Mouse (Mus musculus): Measurements from ENCODE around the gene Ocln.

Gene Ocln

GRCm38 (mm10) chr13:100552369-100553041, at the start of gene Ocln:
Ocln (minus strand) TSS chr13:100552718.
- DNase-seq (ENCODE audit: low spot score in 2 of 2): peak; percentile 56 to 62

DNA sequence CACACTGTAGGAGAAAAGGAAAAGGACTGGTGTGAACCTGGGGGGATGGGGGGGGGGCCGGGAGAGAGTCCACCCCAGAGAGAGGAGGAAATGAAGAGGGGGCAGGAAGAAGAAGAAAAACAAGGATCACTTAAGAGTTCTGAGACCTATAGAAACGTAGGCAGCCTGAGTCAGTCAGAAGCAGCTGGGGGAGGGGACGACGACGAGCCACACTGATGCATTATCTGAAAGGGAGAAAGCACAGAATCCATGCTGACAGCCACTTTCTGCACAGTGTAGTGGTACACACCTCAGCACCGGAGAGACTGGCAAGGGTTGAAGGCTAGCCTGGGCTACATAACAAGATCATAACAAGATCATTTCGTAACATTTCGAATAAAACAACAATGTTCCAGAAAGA, 48.5 kb upstream of the Ocln start:
- peak in 1 of 2 experiments; percentile 8 for DNase-seq (ENCODE audit: low spot score in 2 of 2)

DNA sequence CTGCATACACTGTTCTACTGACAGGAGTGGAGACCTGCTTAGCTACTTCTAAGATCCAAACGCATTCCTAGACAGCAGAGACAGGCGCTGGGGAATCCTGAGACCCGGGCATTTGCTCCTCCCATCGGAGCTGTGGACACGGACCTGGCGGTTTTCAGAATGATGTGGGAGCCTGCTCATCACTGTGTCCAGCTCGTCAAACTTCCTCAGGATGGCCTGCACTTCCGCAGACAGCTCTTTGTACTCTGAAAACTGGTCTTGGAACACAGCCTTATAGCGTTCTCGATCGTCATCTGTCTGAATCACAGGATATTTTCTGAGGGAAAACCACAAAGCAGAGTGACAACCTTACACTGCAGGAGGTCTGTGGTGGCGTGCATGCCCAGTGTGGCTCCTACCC, 47.8 kb upstream of the Ocln start:
- DNase-seq (ENCODE audit: low spot score in 2 of 2): peak; percentile 13 to 38

DNA sequence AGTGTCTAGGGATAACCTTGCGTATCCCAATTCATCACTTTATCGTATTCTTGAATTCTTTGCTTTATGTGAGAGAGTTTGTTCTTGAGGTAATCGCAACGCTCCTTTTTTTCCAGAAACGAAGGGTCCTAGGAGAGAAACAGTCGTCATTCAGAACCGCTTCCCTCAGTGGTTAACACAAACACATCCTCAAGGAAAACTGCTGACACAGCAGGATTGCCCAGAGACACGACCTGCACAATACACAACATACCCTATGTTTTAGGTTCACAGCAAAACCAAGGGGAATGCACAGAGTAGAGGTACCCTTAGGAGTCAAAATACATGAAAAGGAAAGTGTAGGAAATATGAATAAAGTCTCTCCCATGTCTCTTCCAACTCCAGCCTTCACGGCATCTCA, 44.8 kb upstream of the Ocln start:
- no peak for DNase-seq (ENCODE audit: low spot score in 2 of 2)

DNA sequence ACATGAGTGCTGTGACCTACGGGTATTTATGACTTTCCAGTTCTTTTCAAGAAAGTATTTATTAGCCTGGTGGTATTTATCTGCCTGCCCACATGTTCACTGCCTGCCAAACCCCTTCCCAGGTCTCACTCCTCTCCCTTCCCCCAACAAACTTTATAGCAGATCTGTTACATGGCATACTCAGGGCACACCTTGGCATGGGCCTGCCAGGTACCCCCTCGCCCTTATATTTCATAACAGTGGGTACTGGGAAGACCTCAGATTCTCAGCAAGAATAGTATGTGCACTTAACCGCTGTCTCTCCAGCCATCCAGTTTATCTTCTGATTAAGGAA, 43.0 kb upstream of the Ocln start:
- no peak for DNase-seq (ENCODE audit: low spot score in 2 of 2)

DNA sequence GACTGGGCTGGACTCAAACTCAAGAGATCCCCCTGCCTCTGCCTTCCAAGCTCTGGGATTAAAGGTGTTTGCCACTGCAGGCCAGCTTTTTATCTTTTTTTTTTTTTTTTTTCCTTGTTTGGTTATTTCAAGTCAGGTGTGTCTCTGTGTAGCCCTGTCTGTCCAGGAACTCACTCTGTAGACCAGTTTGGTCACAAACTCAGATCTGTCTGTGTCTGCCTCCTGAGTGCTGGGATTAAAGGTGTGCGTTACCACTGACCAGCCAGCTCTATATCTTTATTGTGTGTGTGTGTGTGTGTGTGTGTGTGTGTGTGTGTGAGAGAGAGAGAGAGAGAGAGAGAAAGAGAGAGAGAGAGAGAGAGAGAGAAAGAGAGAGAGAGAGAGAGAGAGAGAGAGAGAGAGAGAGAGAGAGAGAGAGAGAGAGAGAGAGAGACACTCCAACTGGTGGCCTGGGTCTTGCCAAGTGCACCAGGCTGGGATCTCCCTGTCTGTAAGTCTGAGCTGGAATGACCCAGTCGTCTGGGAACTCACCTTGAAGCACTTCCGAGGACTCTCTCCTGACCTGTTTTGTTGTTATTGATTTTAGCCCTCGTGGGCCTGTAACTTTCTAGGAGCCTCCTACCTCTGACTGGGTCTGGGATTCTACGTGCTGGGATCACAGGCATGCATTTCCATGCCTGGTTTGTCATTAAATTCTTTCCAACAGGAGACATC, 42.5 kb upstream of the Ocln start:
- no peak for DNase-seq (ENCODE audit: low spot score in 2 of 2)

- peak; percentile 19 to 24 for DNase-seq (ENCODE audit: low spot score in 2 of 2)
Measured at GRCm38 (mm10) chr13:100594041-100594792, 41.7 kb upstream of the Ocln start.

- no peak for DNase-seq (ENCODE audit: low spot score in 2 of 2)
Measured at GRCm38 (mm10) chr13:100588646-100589045, 36.1 kb upstream of the Ocln start.

DNA sequence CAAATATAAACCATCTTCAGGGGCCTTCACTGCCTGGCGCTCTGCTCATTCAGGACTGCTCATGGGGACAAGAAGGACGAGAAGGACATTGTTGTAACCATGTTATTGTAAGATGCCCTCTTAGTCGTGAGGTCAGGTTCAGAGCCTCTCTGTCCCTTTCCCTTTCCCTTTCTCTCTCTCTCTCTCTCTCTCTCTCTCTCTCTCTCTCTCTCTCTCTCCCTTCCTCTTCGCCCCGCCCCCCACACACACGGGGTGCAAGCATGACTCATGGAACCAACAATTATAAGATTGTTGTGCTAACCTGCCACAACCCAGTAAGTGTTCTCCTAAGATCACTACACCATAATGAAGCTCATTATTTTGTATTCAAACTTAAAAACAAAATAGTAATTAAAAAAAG, 29.6 kb upstream of the Ocln start:
- peak in 1 of 2 experiments; percentile 14 for DNase-seq (ENCODE audit: low spot score in 2 of 2)

- DNase-seq (ENCODE audit: low spot score in 2 of 2): no peak
Measured at GRCm38 (mm10) chr13:100581701-100582100, 29.2 kb upstream of the Ocln start.

DNA sequence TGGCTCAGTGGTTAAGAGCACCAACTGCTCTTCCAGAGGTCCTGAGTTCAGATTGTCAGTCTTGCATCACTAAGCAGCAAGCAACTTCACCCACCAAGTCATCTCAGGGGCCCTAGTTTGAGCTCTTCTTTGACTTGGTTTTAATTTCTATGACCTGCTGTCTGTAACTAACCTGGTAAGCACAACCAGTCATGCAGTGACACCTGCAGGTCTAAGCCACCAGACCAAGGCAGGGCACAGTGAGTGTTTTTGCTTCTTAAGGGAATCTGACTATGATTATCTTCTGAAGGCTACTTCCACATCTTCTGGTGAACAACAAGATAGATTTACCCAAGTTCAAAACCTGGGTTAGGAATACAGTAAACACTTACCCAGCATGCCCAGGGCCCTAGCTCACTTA, 27.4 kb upstream of the Ocln start:
- no peak for DNase-seq (ENCODE audit: low spot score in 2 of 2)

- DNase-seq (ENCODE audit: low spot score in 2 of 2): no peak
Measured at GRCm38 (mm10) chr13:100579220-100579619, 26.7 kb upstream of the Ocln start.

- no peak for DNase-seq (ENCODE audit: low spot score in 2 of 2)
Measured at GRCm38 (mm10) chr13:100575950-100576349, 23.4 kb upstream of the Ocln start.

DNA sequence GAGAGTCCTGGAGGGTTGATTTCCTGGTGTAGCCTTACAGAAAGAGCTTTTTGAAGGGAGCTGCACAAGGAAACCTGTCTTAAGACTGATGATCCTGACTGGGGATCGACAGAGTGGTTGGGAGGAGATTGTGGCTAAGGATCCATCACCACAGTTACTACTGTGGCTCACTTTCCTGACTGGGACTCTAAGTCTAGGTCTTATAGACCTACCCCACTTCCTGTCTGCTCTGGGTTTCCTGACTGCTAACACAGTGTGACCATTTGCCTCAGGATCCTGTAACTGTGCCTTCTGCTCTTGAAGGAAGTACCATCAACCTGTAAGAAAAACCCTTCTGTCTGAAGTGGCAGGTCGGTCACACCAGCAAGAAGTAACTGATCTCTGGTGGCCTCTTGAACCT, 18.2 kb upstream of the Ocln start:
- no peak for DNase-seq (ENCODE audit: low spot score in 2 of 2)

- no peak for DNase-seq (ENCODE audit: low spot score in 2 of 2)
Measured at GRCm38 (mm10) chr13:100568359-100568758, 15.8 kb upstream of the Ocln start.

DNA sequence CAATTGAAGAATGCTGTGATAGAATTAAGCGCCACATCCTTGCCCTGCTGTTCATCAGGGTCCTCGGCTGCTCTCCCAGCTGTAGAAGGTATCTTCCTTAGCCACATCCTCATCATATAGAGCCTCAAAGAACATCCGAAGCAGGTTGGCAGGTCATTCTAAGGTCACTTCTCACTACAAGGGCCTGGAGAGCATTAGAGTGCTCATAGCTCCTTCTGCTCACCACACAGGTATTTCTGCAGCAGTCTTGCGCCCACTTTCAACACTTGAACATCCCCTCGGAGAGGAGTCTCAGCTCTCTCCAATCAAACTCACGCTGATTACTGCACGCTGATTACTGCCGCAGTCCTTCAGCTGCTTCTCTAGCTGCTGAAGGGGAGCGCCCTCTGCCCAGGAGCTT, 6.9 kb upstream of the Ocln start:
- DNase-seq (ENCODE audit: low spot score in 2 of 2): no peak

- no peak for DNase-seq (ENCODE audit: low spot score in 2 of 2)
Measured at GRCm38 (mm10) chr13:100557011-100557410, 4.5 kb upstream of the Ocln start.

DNA sequence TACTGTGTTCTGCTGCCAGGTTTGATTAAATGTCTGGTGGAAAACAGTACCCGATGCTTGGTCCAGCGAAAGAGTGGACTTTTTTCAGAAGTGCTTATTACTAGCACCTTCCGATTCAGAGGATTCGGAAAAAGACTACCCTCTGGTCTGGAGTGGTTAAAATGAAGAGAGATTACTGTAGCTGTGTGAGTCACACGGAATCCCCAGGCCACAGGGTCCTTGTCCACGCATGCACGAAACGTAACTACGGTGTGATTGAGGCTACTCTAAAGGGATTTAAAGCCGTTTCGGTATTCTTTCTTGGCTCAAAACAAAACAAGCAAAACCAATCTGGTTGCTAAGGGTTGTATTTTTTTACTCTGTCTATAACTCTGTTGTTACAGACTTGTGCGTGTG, 522 bp upstream of the Ocln start:
- DNase-seq (ENCODE audit: low spot score in 2 of 2): no peak

GRCm38 (mm10) chr13:100552009-100552368, 529 bp downstream of the Ocln start:
- DNase-seq (ENCODE audit: low spot score in 2 of 2): no peak

DNA sequence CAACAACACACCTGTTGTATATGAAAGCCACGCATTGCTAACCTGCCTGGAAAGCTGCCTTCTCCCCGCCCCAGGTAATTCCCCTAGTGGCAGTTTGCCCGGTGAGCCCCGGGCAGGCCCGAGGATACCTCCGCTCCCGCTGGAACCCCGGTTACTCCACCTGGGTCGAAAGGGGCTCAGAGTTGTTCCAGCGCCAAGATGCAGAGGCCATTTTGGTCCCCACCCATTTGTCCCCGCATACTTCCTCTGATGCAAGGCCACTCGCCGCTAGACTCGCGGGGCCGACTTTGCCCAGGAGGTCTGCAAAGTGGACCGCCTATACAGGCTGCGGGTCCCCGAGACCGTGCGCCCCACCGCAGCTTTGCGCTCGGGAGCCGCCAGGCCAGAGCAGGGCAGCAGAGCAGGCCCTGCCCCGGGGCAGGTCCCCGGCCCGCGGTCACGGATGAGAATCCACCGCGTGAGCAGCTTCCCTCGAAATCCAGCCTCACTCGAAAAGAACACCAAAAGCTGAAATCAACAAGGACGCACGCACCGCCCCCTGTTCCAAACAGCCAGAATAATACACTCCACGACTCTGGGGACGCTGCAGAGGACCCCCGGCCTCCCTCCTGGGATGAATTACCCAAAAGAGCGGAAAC, 1.0 kb downstream of the Ocln start:
- peak; percentile 8 to 13 for DNase-seq (ENCODE audit: low spot score in 2 of 2)

DNA sequence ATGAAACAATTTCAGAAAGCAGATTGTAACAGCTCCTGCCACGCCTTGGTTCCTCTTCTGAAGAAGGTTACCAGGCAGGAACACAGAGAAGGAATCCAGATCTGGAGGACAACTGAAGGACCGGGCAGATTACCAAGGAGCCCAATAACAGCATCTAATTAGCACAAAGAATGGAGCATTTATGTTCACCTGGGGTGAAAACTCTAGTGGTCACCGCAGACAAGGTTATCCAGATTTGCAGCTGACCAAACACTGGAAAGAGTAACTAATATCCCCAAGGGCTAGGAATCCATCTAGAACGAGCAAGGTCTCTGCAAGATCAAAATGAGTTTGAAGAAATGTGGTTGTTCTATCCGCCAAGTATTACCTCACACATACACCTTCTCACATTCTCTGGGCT, 5.2 kb downstream of the Ocln start:
- no peak for DNase-seq (ENCODE audit: low spot score in 2 of 2)

DNA sequence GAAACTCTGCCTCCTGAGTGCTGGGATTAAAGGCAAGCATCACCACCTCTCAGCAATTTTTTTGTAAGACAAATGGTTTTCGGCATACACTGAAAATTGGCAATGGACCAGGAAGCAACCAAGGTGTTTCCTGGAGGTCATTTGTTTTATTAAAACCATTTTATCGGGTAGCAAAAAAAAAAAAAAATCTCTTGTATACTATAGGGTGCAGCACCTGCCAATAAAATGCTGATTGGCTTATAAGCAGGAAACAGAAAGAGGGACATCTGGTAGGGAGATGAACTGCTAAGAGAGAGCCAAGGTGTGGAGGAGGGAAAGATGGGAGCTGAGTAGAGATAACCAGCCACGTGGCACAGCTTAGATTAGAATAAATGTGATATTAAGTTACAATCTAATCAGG, 7.0 kb downstream of the Ocln start:
- no peak for DNase-seq (ENCODE audit: low spot score in 2 of 2)
